Mouse (Mus musculus) heart, postnatal 0 days (tissue): ENCODE results near the gene Sp4.

Source experiments
- CTCF ChIP-seq: IDR thresholded peaks from 2 replicates; pipeline ENCODE4 v1.5.1; 2016; ENCODE audit warnings: antibody characterized with exemption, control low read depth, low read depth
- EP300 ChIP-seq: IDR thresholded peaks from 2 replicates; pipeline ENCODE4 v1.6.1; 2016; ENCODE audit warnings: antibody characterized with exemption, low read depth

DNA sequence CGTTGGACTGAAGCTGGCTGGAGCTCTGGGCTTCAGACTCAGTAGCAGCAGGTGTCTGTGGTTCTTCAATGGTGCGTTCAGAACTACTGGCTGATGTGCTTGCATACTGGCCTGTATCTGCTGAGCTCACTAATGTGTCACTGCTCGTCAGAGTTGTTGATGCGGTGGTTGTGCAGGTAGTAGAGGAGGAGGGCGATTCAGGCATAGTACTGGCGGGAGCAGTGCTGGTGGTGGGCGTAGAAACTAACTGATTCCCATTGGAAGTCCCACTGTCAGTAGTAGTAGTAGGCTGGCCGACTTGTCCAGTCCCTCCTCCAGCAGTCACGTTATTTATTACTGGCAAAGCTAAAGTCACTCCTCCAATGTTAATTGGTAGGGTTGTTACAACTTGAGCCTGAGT lies 2.1 kb downstream of the Sp4 start:
- TF ChIP-seq CTCF (no peak), EP300 (no peak)
